Mouse (Mus musculus) spleen, postnatal 10 days (tissue): ENCODE measurements around the gene Dynlt1b.
"Not testable (repeated sequence)": the region's sequence is repeated elsewhere in the genome, so short reads cannot be mapped to it uniquely, and the experiment has no call there.

Source experiments
- DNase-seq, 2 experiments: peaks; one replicate each; pipeline ENCODE4 v3.0.0; 2021 to 2022; ENCODE audit warnings: low spot score in 2 of 2

Gene Dynlt1b

GRCm38 (mm10) chr17:6422805-6423204, 7.1 kb upstream of the Dynlt1b start:
- not testable (repeated sequence) for DNase-seq

GRCm38 (mm10) chr17:6424294-6424980, 5.5 kb upstream of the Dynlt1b start:
- DNase-seq = not testable (repeated sequence)

- DNase-seq = not testable (repeated sequence)
Measured at GRCm38 (mm10) chr17:6425325-6425724, 4.6 kb upstream of the Dynlt1b start.

- not testable (repeated sequence) for DNase-seq
Measured at GRCm38 (mm10) chr17:6426869-6427268, 3.0 kb upstream of the Dynlt1b start.

- not testable (repeated sequence) for DNase-seq
Measured at GRCm38 (mm10) chr17:6428926-6429325, 986 bp upstream of the Dynlt1b start.

- not testable (repeated sequence) for DNase-seq
Measured at GRCm38 (mm10) chr17:6430410-6431001, 594 bp downstream of the Dynlt1b start.

- peak in 1 of 2 experiments; percentile 48 for DNase-seq
Measured at GRCm38 (mm10) chr17:6432456-6432855, 2.5 kb downstream of the Dynlt1b start.

GRCm38 (mm10) chr17:6433691-6434090, 3.8 kb downstream of the Dynlt1b start:
- DNase-seq = not testable (repeated sequence)

- not testable (repeated sequence) for DNase-seq
Measured at GRCm38 (mm10) chr17:6438080-6438479, 8.2 kb downstream of the Dynlt1b start.

GRCm38 (mm10) chr17:6439913-6440312, 10.0 kb downstream of the Dynlt1b start:
- DNase-seq = not testable (repeated sequence)

GRCm38 (mm10) chr17:6440493-6441077, 10.7 kb downstream of the Dynlt1b start:
- DNase-seq = not testable (repeated sequence)

- not testable (repeated sequence) for DNase-seq
Measured at GRCm38 (mm10) chr17:6441254-6441653, 11.3 kb downstream of the Dynlt1b start.

- not testable (repeated sequence) for DNase-seq
Measured at GRCm38 (mm10) chr17:6442513-6442912, 12.6 kb downstream of the Dynlt1b start.

GRCm38 (mm10) chr17:6445794-6446587, 16.1 kb downstream of the Dynlt1b start:
- not testable (repeated sequence) for DNase-seq

GRCm38 (mm10) chr17:6448293-6448692, 18.4 kb downstream of the Dynlt1b start:
- DNase-seq = not testable (repeated sequence)

- DNase-seq = not testable (repeated sequence)
Measured at GRCm38 (mm10) chr17:6449166-6449565, 19.3 kb downstream of the Dynlt1b start.

- DNase-seq = not testable (repeated sequence)
Measured at GRCm38 (mm10) chr17:6451205-6451604, 21.3 kb downstream of the Dynlt1b start.

- not testable (repeated sequence) for DNase-seq
Measured at GRCm38 (mm10) chr17:6452689-6453088, 22.8 kb downstream of the Dynlt1b start.

- DNase-seq = not testable (repeated sequence)
Measured at GRCm38 (mm10) chr17:6454703-6455102, 24.8 kb downstream of the Dynlt1b start.

GRCm38 (mm10) chr17:6455883-6456282, 26.0 kb downstream of the Dynlt1b start:
- DNase-seq = not testable (repeated sequence)

- DNase-seq = not testable (repeated sequence)
Measured at GRCm38 (mm10) chr17:6456614-6457402, 26.9 kb downstream of the Dynlt1b start.
